In genomic region chr6:78271879-78272546, GRCm38 (mm10) we compare ENCODE assay signal across 12 mouse cellular contexts.
"Had no signal": no experiment of that assay in that cellular context is flagged by ENCODE, and none has a peak within 500 bp of the region (broad histone marks: within the 10 kb centered on the region; RNA-seq: fewer than 3 reads in every experiment).

No protein-coding gene starts in this region.

- DNase-seq: kidney, adult 11 months; layer of hippocampus, adult 9-11 months; layer of hippocampus, postnatal 36 days; liver; liver, embryonic 13.5 days; liver, postnatal 0 days; right cerebral cortex, postnatal 14 days; thymus, postnatal 36 days had no signal

- H3K9me3 ChIP-seq: kidney, embryonic 15.5 days; limb, embryonic 12.5 days; liver, embryonic 13.5 days; stomach, embryonic 15.5 days had no signal

- ATAC-seq: hindbrain, embryonic 16.5 days; liver, postnatal 0 days had no signal

- H3K4me1 ChIP-seq: kidney, embryonic 15.5 days; limb, embryonic 12.5 days; liver, embryonic 13.5 days; stomach, embryonic 15.5 days had no signal

- H3K9ac ChIP-seq: kidney, embryonic 15.5 days; limb, embryonic 12.5 days; liver, embryonic 13.5 days; liver, postnatal 0 days; stomach, embryonic 15.5 days had no signal

- H3K4me3 ChIP-seq: kidney, embryonic 15.5 days; limb, embryonic 12.5 days; liver, embryonic 13.5 days; stomach, embryonic 15.5 days had no signal

- H3K4me2 ChIP-seq: kidney, embryonic 15.5 days; limb, embryonic 12.5 days; liver, embryonic 13.5 days; stomach, embryonic 15.5 days had no signal

- H3K27ac ChIP-seq: kidney, embryonic 15.5 days; limb, embryonic 12.5 days; liver, embryonic 13.5 days; stomach, embryonic 15.5 days had no signal

- H3K27me3 ChIP-seq: kidney, embryonic 15.5 days; limb, embryonic 12.5 days; liver, embryonic 13.5 days; stomach, embryonic 15.5 days had no signal

- H3K36me3 ChIP-seq: kidney, embryonic 15.5 days; limb, embryonic 12.5 days; liver, embryonic 13.5 days; stomach, embryonic 15.5 days had no signal
